Mouse (Mus musculus) testis, postnatal 14 days (tissue): ENCODE measurements at regions not wholly inside any gene's neighbourhood (a gene's known extent, or its start where the extent isn't known, plus 50 kb on each side); places are given as distances from the start of the nearest gene placed in this dataset.

ENCODE experiments used
- DNase-seq: peaks from one replicate; pipeline ENCODE4 v3.0.0; 2021; ENCODE audit warnings: low spot score

- no peak for DNase-seq
Observed at GRCm38 (mm10) chr9:73319704-73320307, 206.6 kb downstream of the Rsl24d1 start.

DNA sequence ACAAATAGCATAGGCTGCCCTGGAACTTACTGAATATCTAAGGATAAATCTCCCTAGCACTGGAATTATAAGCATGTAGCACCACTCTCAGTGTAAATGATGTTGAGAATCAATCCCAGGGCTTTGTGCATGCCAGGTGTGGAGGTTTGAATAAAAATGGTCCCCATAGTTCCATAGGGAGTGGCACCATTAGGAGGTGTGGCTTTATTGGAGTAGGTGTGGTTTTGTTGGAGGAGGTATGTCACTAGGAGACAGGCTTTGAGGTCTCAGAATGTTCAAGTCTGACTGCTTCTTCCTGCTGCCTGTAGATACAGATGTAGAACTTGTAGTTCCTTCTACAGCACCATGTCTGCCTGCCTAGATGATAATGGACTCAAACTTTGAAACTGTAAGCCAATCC, 217.8 kb downstream of the Rsl24d1 start:
- no peak for DNase-seq

GRCm38 (mm10) chr9:73336039-73336438, 222.8 kb downstream of the Rsl24d1 start:
- no peak for DNase-seq

DNA sequence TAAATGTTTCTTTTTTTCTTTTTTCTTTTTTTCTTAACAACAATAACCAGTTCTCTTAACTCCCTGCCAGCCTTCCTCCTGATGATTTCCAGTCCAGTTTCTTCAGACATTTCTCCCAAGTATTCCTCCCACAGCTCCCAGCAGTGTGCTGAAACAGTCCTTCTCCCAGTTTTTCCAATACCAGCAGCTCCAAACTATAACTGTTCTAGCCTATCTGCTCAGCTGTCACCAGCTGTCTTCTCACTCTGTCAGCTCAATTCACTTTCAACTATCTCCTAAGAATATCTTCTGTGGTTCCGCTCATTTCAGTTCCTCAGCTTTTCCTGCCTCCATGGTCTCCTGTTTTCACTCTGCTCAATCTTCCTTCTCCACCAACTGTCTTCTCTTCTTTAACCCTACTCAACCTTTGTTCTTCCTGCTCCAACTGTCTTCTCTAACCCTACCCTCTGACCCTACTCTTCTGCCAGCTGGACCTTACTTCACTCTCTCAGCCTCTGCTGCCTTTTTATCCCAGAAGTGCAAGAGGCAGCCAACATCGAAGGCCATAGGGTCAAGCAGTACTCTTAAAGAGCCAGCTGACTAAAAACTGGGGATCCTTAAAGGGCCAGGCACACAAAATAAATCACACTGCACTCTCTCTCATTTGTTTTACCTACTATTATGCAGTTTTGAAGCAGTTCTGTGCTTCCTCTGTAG, 224.0 kb downstream of the Rsl24d1 start:
- no peak for DNase-seq

DNA sequence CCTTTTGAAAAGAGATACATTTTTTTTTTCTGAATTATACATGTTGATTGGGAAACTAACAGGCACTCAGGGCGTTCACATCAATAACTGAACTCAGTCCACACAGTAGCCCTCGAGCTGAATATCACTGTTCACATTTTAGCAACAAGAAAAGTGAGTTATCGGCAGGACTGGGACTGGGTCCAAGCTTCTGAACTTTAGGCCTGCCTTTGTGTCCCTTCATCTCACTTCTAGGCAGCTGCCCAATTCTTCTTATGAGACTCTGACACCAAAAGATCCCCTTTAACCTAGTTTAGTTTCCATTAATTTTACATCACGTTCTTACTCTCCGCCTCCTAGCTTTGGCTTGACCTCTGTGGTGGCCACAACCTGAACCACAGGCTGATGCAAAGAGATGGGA, 242.7 kb downstream of the Rsl24d1 start:
- no peak for DNase-seq

DNA sequence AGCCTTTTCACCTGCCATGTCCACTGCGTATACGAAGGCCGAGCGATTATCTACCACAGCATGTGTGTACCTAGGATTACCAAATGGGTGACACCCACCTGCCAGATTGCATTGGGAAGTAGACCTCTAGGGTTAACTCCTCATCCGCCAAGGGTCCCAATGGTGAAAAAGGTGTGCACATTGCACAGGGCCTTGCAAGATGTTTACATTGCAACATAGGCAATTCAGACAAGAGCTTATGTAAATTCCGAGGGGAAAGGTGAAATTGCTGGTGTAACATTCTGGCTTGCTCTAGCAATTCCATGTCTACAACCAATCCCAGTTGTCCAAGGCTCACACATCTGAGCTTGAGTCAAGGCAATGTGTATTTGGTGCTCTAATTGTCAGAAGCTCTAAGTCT, 245.7 kb downstream of the Rsl24d1 start:
- no peak for DNase-seq

DNA sequence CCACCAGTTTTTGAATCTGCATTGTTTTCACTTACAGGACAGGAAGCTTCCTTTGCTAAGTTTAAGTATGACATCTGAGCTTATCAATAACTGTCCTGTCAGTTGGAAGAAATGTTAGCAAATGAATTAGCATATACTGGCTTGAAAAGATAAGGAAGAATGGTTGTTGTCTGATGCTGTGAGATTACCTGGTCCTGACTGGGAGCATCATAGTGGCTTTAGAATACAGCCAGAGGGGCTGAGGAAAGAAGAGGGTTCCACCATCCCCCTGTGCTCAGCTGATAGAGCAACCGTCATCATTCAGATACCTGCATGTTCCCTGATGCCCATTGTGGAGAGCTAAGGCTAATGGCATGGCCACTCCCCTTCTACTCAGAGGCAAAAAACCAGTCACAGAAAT, 267.5 kb downstream of the Rsl24d1 start:
- DNase-seq, result no peak

DNA sequence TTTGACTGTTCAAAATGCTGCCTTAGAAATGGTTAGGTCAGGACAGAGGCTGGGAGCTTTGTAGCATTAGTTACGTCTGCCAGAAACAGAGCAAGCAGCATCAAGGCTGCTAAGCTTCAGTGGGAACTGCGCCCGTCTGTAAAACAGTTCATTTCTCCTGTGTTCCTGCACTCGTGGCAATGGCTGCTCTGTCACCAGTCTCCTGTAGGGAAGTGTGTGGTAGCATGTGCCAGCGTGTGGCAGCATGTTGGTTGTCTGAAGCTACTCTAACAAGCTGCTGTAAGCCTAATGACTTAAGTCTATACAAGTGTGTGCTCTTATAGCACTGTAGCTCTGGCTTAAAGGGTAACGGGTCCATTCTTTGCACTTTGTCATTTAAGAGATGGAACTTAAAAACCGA, 278.8 kb downstream of the Rsl24d1 start:
- DNase-seq, result no peak

- no peak for DNase-seq
Observed at GRCm38 (mm10) chr9:73413367-73413930, 300.2 kb downstream of the Rsl24d1 start.

DNA sequence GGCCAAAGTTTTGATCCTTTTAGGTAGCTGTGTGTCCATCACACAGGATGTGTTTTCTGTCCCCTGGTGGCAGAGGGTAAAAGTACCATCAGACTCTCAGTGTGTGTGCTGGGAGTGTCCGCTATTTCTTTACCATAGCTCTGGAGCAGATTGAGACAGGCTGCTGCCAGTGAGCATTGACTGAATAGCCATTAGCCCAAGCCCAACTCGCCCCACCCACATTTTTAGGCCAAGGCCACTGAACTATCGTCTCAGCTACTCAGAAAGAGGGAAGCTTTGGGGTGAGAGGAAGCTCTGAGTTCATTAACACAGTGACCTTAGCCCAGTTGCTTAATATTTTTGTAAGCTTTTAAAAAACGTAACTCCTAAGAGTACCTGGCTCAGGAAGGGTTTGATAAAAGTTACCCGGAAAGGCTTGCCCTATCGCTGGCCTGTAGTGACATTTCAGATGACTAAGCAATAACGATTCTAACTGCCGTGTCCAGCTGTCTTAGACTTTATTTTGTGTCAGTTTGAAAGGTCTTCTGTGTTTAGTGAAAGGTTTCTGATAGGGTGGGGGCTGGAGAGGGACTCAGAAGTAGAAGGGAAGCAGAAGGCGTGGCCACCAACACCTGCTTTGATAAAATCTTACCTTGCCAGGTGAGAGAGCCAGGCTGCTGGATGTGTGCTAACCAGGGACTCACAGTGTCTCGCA, 303.0 kb downstream of the Rsl24d1 start:
- no peak for DNase-seq
